Mouse (Mus musculus) brain, embryonic 14.5 days (tissue): Measurements from ENCODE around the gene Cep19. TPM values are rescaled to one million over a fixed set of nuclear protein-coding genes. Genes with fewer than 3 reads are reported as not detected.

ENCODE experiments used
- DNase-seq: peaks from one replicate; pipeline ENCODE4 v3.0.0-alpha.2; 2011; ENCODE audit warnings: low read depth
- CTCF ChIP-seq: fragments of 200-500 bp; IDR thresholded peaks from 2 replicates; pipeline ENCODE4 v1.5.1; 2012; ENCODE audit warnings: inconsistent platforms, mild to moderate bottlenecking, moderate library complexity, borderline replicate concordance; ENCODE audit not compliant: insufficient read depth, insufficient read length; ENCODE audit errors: extremely low read depth
- POLR2A ChIP-seq: fragments of 200-500 bp; IDR thresholded peaks from 2 replicates; pipeline ENCODE4 v1.6.1; 2012; ENCODE audit warnings: mild to moderate bottlenecking, inconsistent platforms, borderline replicate concordance; ENCODE audit not compliant: poor library complexity, insufficient read depth, insufficient read length, severe bottlenecking; ENCODE audit errors: extremely low read depth
- polyA plus RNA-seq: library from polyadenylated mRNA; depleted of rRNA; stranded (reverse); fragments of >200 nt; gene quantifications from 2 replicates; pipeline ENCODE4 v1.2.3, GENCODE M21; 2012; rRNA removed

Gene Cep19
- polyA plus RNA-seq, 1 experiment = 26.3 TPM

GRCm38 (mm10) chr16:32156719-32157118 is 57.1 kb downstream of the Cep19 start:
- DNase-seq = peak; percentile 69
- no peak for TF ChIP-seq CTCF
- no peak for TF ChIP-seq POLR2A

DNA sequence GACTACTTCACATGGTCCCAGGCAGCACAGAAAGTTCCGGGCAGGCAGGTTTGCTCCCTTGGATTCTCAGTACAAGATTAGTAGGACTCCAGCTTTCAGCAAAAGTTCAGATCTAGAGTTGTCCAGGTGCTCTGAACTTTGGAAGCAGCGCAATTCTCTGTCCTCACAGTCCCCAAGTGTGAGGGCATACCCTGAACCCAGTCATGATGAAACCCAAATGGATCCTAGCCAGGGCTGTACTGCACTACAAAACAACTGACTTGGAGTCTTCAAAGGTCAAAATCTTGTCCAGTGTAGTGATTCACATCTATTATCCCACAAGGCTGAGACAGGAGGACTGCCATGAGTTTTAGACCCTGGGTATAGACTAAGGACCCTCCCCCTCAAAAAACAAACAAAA is 57.8 kb downstream of the Cep19 start:
- TF ChIP-seq CTCF (no peak), POLR2A (no peak)
- DNase-seq = no peak

Other genes with a start within 250 kb of the Cep19 start
- gene Meltf, start 221.0 kb upstream of the Cep19 start, polyA plus RNA-seq = 0.15 and 0.16 TPM in 2 replicates
- 0.86 and 1.5 TPM in 2 replicates for gene Pigz, start 165.9 kb upstream of the Cep19 start, polyA plus RNA-seq
- 67.6 and 92.3 TPM in 2 replicates for gene 0610012G03Rik, start 151.3 kb upstream of the Cep19 start, polyA plus RNA-seq
- gene Ncbp2, start 151.3 kb upstream of the Cep19 start, polyA plus RNA-seq = 77.3 and 93.8 TPM in 2 replicates
- gene Senp5, start 96.5 kb upstream of the Cep19 start, polyA plus RNA-seq = 18.3 and 23.2 TPM in 2 replicates
- gene Pak2, start 20.5 kb upstream of the Cep19 start, polyA plus RNA-seq = 30.7 and 39.0 TPM in 2 replicates
- gene Pigx, start 60 bp upstream of the Cep19 start, polyA plus RNA-seq = 74.9 and 103 TPM in 2 replicates
- gene Nrros, start 65.8 kb downstream of the Cep19 start, polyA plus RNA-seq = 6.8 and 8.8 TPM in 2 replicates
- gene Bex6, start 80.0 kb downstream of the Cep19 start, polyA plus RNA-seq = not detected in 2 replicates
- gene Fbxo45, start 147.4 kb downstream of the Cep19 start, polyA plus RNA-seq = 22.1 and 27.0 TPM in 2 replicates
- gene Wdr53, start 147.4 kb downstream of the Cep19 start, polyA plus RNA-seq = 9.9 and 12.3 TPM in 2 replicates
- 0.05 and 0.11 TPM in 2 replicates for gene Smco1, start 171.7 kb downstream of the Cep19 start, polyA plus RNA-seq
- gene Rnf168, start 177.7 kb downstream of the Cep19 start, polyA plus RNA-seq = 14.5 and 16.0 TPM in 2 replicates
- 29.4 and 40.0 TPM in 2 replicates for gene Ubxn7, start 232.5 kb downstream of the Cep19 start, polyA plus RNA-seq